Mouse (Mus musculus): Measurements from ENCODE around the gene Arfip1. TPM values are rescaled to one million over a fixed set of nuclear protein-coding genes. Genes with fewer than 3 reads are reported as not detected.

Arfip1 gene
- 42.9 and 47.2 TPM in 2 replicates for polyA plus RNA-seq (2014; fragmentation: Nextera tagmentation; extraction: Ambion mirVana)

DNA sequence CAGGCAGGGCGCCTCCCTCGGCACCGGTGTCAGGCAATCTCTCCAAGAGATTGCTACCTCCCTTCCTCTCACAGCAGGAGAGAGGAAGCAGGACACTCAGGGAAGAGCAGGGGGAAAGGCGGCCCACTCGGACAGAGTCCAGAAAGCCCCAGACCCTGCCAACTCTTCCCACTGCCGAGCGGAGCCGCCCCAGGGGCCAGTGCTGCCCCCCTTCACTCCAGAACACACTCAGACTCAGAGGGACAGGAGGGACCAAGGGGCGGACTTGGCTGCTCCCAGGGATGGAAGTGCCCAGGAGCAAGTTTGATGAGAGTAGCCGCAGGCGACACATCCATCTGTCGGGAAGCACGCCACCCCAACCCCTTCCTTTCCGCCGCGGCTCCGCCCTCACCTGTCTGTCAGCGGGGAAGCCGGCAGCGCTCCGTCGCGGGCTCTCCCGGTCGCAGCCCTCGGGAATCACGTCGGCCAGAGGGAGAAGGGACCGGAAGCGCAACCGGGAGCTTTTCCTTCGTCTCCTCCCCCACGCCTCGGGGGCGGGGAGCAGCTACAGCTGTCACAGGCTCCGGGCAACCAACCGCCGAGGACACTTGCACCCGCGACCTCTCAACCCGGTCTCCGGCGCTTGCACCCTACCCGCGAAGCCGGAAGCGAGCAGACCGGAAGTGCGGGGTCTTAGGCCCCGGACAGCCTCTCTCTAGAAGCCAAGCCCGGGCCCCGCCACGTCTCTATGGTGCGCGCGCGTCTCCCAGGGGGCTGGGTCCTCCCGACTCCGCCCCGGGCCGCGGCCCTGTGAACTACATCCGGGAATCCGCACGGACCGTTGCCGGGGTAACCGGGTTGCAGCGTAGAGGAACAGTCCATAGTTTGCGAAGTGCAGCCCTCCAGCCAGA, at the start of gene Arfip1:
Gene Arfip1, minus strand, starts transcription at position 603 of the 890 bp plus-strand sequence.
- Histone ChIP-seq H3K9ac (replicated peaks; ENCODE audit: low read length) (peak within 1 kb of the TSS; percentile 71), H3K4me1 (ENCODE audit: control insufficient read depth, insufficient read depth, low read length) (no peaks in the 10 kb centered on the region; the same call in 1 of the 2 replicates), H3K4me2 (ENCODE audit: low read depth, low read length) (peak within 1 kb of the TSS; percentile 81), H3K27ac (replicated peaks; ENCODE audit: low read depth, low read length) (peak within 1 kb of the TSS; percentile 76), H3K9me3 (replicated peaks; ENCODE audit: control insufficient read depth, low read length) (no peaks in the 10 kb centered on the region), H3K36me3 (replicated peaks; ENCODE audit: control insufficient read depth, insufficient read depth, low read depth, low read length) (no peaks in the 10 kb centered on the region), H3K27me3 (ENCODE audit: control insufficient read depth, insufficient read depth, low read length) (no peaks in the 10 kb centered on the region), H3K4me3 (ENCODE audit: low read depth, low read length) (peak within 1 kb of the TSS; percentile 84)
- DNase-seq (ENCODE audit: low spot score) (peak; percentile 97), ATAC-seq (replicated peaks; ENCODE audit: insufficient number of reproducible peaks, low FRiP score, low TSS enrichment, low read depth) (peak; percentile 99)
- WGBS = under 1% methylated on average over 60 of the region's 70 CpGs

DNA sequence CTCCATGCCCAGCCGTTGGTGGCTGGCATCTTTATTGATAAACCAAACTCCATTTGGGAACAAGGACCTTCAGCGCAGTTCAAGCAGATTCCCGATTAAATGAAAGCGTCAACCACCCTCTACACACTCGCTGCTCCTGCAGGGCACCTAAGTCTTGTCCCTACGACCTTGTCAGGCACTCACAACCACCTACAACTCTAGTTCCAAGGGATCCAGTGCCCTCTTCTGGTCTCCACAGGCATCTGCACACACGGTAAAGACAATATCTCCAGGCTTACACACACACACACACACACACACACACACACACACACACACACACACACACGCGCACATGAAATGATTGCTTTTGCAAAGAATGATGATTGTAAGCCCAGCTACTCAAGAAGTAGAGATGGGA, 49.2 kb upstream of the Arfip1 start:
- 97% methylated on average over 9 of the region's 9 CpGs for WGBS
- no peak for ATAC-seq (replicated peaks; ENCODE audit: insufficient number of reproducible peaks, low FRiP score, low TSS enrichment, low read depth)
- no peaks in the 10 kb centered on the region for H3K9me3 ChIP-seq (replicated peaks; ENCODE audit: control insufficient read depth, low read length)

DNA sequence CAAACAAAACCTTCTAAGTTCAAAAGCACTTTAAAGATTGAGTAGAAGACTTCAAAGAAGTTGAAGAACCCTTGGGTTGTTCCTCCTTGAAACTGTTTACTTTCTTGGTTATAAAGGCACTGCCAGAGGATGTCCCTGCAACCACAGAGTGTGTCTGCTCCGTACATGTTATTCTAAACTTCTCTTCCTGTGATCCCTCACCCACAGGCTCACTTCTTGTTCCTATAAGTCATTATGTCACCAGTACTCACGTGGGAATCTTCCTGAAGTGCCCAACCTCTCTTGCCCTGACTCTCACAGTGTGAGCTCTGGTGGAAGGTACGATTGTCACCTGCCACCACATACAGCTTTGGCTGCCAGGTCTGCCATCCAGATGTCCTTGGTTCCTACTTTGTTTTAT, 39.6 kb upstream of the Arfip1 start:
- Histone ChIP-seq H3K36me3 (replicated peaks; ENCODE audit: control insufficient read depth, insufficient read depth, low read depth, low read length) (no peaks in the 10 kb centered on the region), H3K4me1 (ENCODE audit: control insufficient read depth, insufficient read depth, low read length) (no peaks in the 10 kb centered on the region), H3K27me3 (ENCODE audit: control insufficient read depth, insufficient read depth, low read length) (no peaks in the 10 kb centered on the region), H3K4me3 (ENCODE audit: low read depth, low read length) (no peak overlapping the region), H3K9me3 (replicated peaks; ENCODE audit: control insufficient read depth, low read length) (no peaks in the 10 kb centered on the region), H3K4me2 (ENCODE audit: low read depth, low read length) (no peak overlapping the region), H3K27ac (replicated peaks; ENCODE audit: low read depth, low read length) (no peak overlapping the region), H3K9ac (replicated peaks; ENCODE audit: low read length) (no peak overlapping the region)
- DNase-seq (ENCODE audit: low spot score) = no peak
- no peak for ATAC-seq (replicated peaks; ENCODE audit: insufficient number of reproducible peaks, low FRiP score, low TSS enrichment, low read depth)
- WGBS = 74% methylated on average over 3 of the region's 3 CpGs

More for the DNA sequence above, 49.2 kb upstream of the Arfip1 start:
- no peak overlapping the region for H3K27ac ChIP-seq (replicated peaks; ENCODE audit: low read depth, low read length)
- no peaks in the 10 kb centered on the region for H3K4me1 ChIP-seq (ENCODE audit: control insufficient read depth, insufficient read depth, low read length)
- no peaks in the 10 kb centered on the region for H3K36me3 ChIP-seq (replicated peaks; ENCODE audit: control insufficient read depth, insufficient read depth, low read depth, low read length)
- no peak overlapping the region for H3K4me3 ChIP-seq (ENCODE audit: low read depth, low read length)
- no peak overlapping the region for H3K9ac ChIP-seq (replicated peaks; ENCODE audit: low read length)
- no peak overlapping the region for H3K4me2 ChIP-seq (ENCODE audit: low read depth, low read length)
- H3K27me3 ChIP-seq (ENCODE audit: control insufficient read depth, insufficient read depth, low read length) = no peaks in the 10 kb centered on the region
- no peak for DNase-seq (ENCODE audit: low spot score)

DNA sequence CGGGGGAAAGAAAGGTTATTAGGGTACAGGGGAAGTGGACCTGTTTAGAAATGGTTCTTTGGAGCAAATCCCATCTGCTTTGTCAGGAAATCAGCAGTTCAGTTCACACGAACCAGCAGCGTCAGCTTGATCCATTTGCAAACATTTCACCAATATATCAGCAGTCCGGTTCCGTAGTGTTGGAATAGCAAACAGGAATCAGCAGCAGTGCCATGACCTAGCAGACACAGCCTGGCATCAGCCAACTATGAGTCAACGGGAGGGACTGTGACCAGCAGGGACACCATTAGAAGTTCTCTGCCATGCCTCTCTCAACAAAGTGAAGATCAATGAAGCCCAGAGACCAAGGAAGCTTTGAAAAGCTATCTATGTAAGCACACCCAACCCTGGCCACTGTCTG, 37.3 kb upstream of the Arfip1 start:
- H3K27ac ChIP-seq (replicated peaks; ENCODE audit: low read depth, low read length) = no peak overlapping the region
- no peak for DNase-seq (ENCODE audit: low spot score)
- WGBS = 92% methylated on average over 6 of the region's 6 CpGs
- no peak overlapping the region for H3K4me3 ChIP-seq (ENCODE audit: low read depth, low read length)
- no peaks in the 10 kb centered on the region for H3K27me3 ChIP-seq (ENCODE audit: control insufficient read depth, insufficient read depth, low read length)
- H3K36me3 ChIP-seq (replicated peaks; ENCODE audit: control insufficient read depth, insufficient read depth, low read depth, low read length) = no peaks in the 10 kb centered on the region
- no peak overlapping the region for H3K9ac ChIP-seq (replicated peaks; ENCODE audit: low read length)
- H3K4me2 ChIP-seq (ENCODE audit: low read depth, low read length) = no peak overlapping the region
- no peak for ATAC-seq (replicated peaks; ENCODE audit: insufficient number of reproducible peaks, low FRiP score, low TSS enrichment, low read depth)
- no peaks in the 10 kb centered on the region for H3K9me3 ChIP-seq (replicated peaks; ENCODE audit: control insufficient read depth, low read length)
- no peaks in the 10 kb centered on the region for H3K4me1 ChIP-seq (ENCODE audit: control insufficient read depth, insufficient read depth, low read length)

DNA sequence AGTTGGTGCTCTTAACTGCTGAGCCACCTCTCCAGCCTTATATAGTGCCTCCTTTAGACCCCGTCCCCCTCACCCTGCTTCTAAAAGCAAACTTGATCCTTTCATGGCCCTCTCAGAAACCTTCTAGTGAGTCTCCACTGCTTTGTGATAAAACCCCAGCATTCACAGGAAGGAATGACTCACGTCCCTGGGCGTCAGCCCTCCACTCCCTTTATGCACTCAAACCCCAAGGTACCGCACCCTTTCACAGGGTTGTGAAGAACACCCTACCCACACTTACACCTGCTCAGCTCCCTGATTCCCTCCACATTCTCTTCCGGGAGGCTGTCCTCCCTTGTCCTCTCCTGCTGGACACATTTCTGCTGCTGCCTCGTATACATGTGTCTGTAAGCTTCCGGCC, 36.6 kb upstream of the Arfip1 start:
- Histone ChIP-seq H3K4me3 (ENCODE audit: low read depth, low read length) (no peak overlapping the region), H3K27ac (replicated peaks; ENCODE audit: low read depth, low read length) (no peak overlapping the region), H3K9ac (replicated peaks; ENCODE audit: low read length) (no peak overlapping the region), H3K36me3 (replicated peaks; ENCODE audit: control insufficient read depth, insufficient read depth, low read depth, low read length) (no peaks in the 10 kb centered on the region), H3K27me3 (ENCODE audit: control insufficient read depth, insufficient read depth, low read length) (no peaks in the 10 kb centered on the region), H3K4me1 (ENCODE audit: control insufficient read depth, insufficient read depth, low read length) (no peaks in the 10 kb centered on the region), H3K9me3 (replicated peaks; ENCODE audit: control insufficient read depth, low read length) (no peaks in the 10 kb centered on the region), H3K4me2 (ENCODE audit: low read depth, low read length) (no peak overlapping the region)
- 91% methylated on average over 7 of the region's 7 CpGs for WGBS
- DNase-seq (ENCODE audit: low spot score) = no peak
- ATAC-seq (replicated peaks; ENCODE audit: insufficient number of reproducible peaks, low FRiP score, low TSS enrichment, low read depth) = no peak

DNA sequence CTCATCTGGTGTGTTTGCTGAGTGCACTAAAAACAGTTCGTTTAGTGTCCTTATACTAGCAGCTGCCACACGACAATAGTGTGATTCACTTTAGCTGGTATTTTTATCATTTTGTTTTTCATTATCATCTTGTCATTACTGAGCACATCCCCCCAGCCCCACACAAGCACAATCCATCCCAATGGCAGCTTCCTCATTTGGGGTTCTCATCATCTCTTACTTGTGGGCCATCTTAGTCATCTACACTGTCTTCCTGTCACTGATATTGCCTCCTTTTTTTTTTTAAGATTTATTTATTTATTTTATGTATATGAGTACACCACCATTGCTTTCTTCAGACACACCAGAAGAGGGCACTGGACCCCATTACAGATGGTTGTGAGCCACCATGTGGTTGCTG, 36.2 kb upstream of the Arfip1 start:
- WGBS = 86% methylated on average over 2 of the region's 2 CpGs
- Histone ChIP-seq H3K27me3 (ENCODE audit: control insufficient read depth, insufficient read depth, low read length) (no peaks in the 10 kb centered on the region), H3K36me3 (replicated peaks; ENCODE audit: control insufficient read depth, insufficient read depth, low read depth, low read length) (no peaks in the 10 kb centered on the region), H3K4me3 (ENCODE audit: low read depth, low read length) (no peak overlapping the region), H3K27ac (replicated peaks; ENCODE audit: low read depth, low read length) (no peak overlapping the region), H3K4me2 (ENCODE audit: low read depth, low read length) (no peak overlapping the region), H3K9me3 (replicated peaks; ENCODE audit: control insufficient read depth, low read length) (no peaks in the 10 kb centered on the region), H3K9ac (replicated peaks; ENCODE audit: low read length) (no peak overlapping the region), H3K4me1 (ENCODE audit: control insufficient read depth, insufficient read depth, low read length) (no peaks in the 10 kb centered on the region)
- ATAC-seq (replicated peaks; ENCODE audit: insufficient number of reproducible peaks, low FRiP score, low TSS enrichment, low read depth) = no peak
- DNase-seq (ENCODE audit: low spot score) = no peak

DNA sequence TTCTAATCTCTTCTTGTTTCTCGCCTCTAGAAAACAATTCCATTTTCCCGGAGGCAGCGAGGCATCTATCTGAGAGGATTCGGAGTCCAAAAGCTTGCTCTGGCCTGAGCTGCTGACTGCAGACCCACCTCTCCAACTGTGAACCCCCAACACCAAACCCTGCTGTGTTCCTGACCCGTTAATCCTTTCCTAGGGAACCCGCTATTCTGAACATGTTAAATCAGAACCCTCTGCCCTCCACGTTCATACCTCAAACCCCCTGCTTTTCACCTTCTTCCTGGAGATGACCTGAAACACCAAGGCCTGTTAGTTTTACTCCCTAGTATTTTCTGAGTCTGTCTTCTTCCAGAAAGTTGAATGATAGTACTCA, 33.4 kb upstream of the Arfip1 start:
- DNase-seq (ENCODE audit: low spot score) (no peak), ATAC-seq (replicated peaks; ENCODE audit: insufficient number of reproducible peaks, low FRiP score, low TSS enrichment, low read depth) (no peak)
- Histone ChIP-seq H3K4me2 (ENCODE audit: low read depth, low read length) (no peak overlapping the region), H3K27me3 (ENCODE audit: control insufficient read depth, insufficient read depth, low read length) (no peaks in the 10 kb centered on the region), H3K9me3 (replicated peaks; ENCODE audit: control insufficient read depth, low read length) (no peaks in the 10 kb centered on the region), H3K36me3 (replicated peaks; ENCODE audit: control insufficient read depth, insufficient read depth, low read depth, low read length) (no peaks in the 10 kb centered on the region), H3K4me3 (ENCODE audit: low read depth, low read length) (no peak overlapping the region), H3K27ac (replicated peaks; ENCODE audit: low read depth, low read length) (no peak overlapping the region), H3K9ac (replicated peaks; ENCODE audit: low read length) (no peak overlapping the region), H3K4me1 (ENCODE audit: control insufficient read depth, insufficient read depth, low read length) (no peaks in the 10 kb centered on the region)
- 26% methylated on average over 7 of the region's 7 CpGs for WGBS

DNA sequence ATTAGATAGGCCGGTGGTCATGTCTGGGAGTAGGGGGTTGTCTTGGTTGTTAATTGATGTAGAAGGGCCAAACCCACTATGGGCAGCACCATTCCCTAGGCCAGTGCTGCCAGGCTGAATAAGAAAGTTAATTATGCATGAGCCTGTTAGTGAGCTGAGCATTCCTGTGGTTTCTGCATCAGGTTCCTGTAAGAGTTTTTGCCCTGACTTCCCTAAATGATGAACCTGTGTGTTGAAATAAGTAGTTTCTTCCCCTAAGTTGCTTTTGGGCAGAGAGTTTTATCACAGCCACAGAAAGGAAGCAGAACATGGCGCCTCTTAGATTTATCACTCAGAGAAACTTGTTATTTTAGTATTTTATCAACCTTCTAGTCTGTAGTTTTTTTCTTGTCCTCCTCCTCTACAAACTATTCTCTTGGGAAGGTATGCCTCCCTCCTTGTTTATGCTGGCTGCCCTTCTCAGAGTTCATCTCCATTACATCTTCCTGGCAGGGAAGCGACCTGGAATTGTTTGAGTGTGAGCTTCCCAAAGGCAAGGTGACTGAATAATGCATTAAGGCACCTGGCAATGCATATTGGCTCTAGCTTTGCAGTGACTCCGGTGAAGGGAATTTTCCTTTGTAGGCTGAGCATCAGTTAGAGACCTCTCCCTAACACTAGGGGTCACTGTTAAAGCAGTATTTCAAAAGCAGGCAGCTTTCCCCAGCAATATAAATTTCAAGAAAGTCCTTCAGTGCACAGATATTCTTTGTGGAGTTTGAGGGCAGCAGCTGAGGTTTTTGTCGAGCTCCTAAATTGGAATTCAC, 32.8 kb upstream of the Arfip1 start:
- H3K27me3 ChIP-seq (ENCODE audit: control insufficient read depth, insufficient read depth, low read length) = no peaks in the 10 kb centered on the region
- no peaks in the 10 kb centered on the region for H3K9me3 ChIP-seq (replicated peaks; ENCODE audit: control insufficient read depth, low read length)
- no peak overlapping the region for H3K9ac ChIP-seq (replicated peaks; ENCODE audit: low read length)
- no peak overlapping the region for H3K4me2 ChIP-seq (ENCODE audit: low read depth, low read length)
- no peak overlapping the region for H3K27ac ChIP-seq (replicated peaks; ENCODE audit: low read depth, low read length)
- no peak overlapping the region for H3K4me3 ChIP-seq (ENCODE audit: low read depth, low read length)
- 20% methylated on average over 5 of the region's 5 CpGs for WGBS
- H3K4me1 ChIP-seq (ENCODE audit: control insufficient read depth, insufficient read depth, low read length) = no peaks in the 10 kb centered on the region
- ATAC-seq (replicated peaks; ENCODE audit: insufficient number of reproducible peaks, low FRiP score, low TSS enrichment, low read depth) (no peak), DNase-seq (ENCODE audit: low spot score) (peak; percentile 76)
- no peaks in the 10 kb centered on the region for H3K36me3 ChIP-seq (replicated peaks; ENCODE audit: control insufficient read depth, insufficient read depth, low read depth, low read length)

Measured in embryonic facial prominence, embryonic 11.5 days (tissue).